Mouse (Mus musculus) kidney, embryonic 15.5 days (tissue): ENCODE measurements at regions not wholly inside any gene's neighbourhood (a gene's known extent, or its start where the extent isn't known, plus 50 kb on each side); places are given as distances from the start of the nearest gene placed in this dataset.
A peak's percentile ranks its signal among the peaks of the same experiment; 100 is the strongest.

Experiments used
- ATAC-seq: fragments of 200-750 bp; cut with Nextera tagmentation; replicated peaks from 2 replicates; pipeline ENCODE4 v1.8.0; 2017; ENCODE audit warnings: moderate TSS enrichment; ENCODE audit not compliant: low FRiP score
- H3K27ac ChIP-seq: fragments of 300-500 bp; sonication (generic); 2 replicates; pipeline ENCODE4 v1.5.1; 2015; ENCODE audit warnings: mild to moderate bottlenecking, inconsistent platforms
- H3K27me3 ChIP-seq: fragments of 300-500 bp; sonication (generic); 2 replicates; pipeline ENCODE4 v1.6.1; 2015; ENCODE audit warnings: inconsistent platforms
- H3K36me3 ChIP-seq: fragments of 300-500 bp; sonication (generic); 2 replicates; pipeline ENCODE4 v1.6.1; 2015; ENCODE audit warnings: inconsistent platforms
- H3K4me1 ChIP-seq: fragments of 300-500 bp; sonication (generic); 2 replicates; pipeline ENCODE4 v1.6.1; 2015; ENCODE audit warnings: inconsistent platforms
- H3K4me2 ChIP-seq: fragments of 300-500 bp; sonication (generic); 2 replicates; pipeline ENCODE4 v1.6.1; 2015; ENCODE audit warnings: moderate library complexity, mild to moderate bottlenecking, inconsistent platforms
- H3K4me3 ChIP-seq: fragments of 300-500 bp; sonication (generic); replicated peaks from 2 replicates; pipeline ENCODE4 v1.5.1; 2015; ENCODE audit warnings: mild to moderate bottlenecking, inconsistent platforms
- H3K9ac ChIP-seq: fragments of 300-500 bp; sonication (generic); 2 replicates; pipeline ENCODE4 v1.6.1; 2015; ENCODE audit warnings: mild to moderate bottlenecking, inconsistent platforms
- H3K9me3 ChIP-seq: fragments of 300-500 bp; sonication (generic); replicated peaks from 2 replicates; pipeline ENCODE4 v1.6.1; 2016; ENCODE audit warnings: inconsistent platforms
- WGBS: fragments of 180-500 bp; shearing (Covaris S2); methylation state at CpG from one replicate; pipeline ENCODE4 v1.1.7; 2015; ENCODE audit warnings: mixed read lengths; 5-methylcytosine and 5-hydroxymethylcytosine counted together

GRCm38 (mm10) chr16:50065336-50066082 lies 265.2 kb downstream of the Cd47 start:
- 87% methylated on average over 5 of the region's 5 CpGs for WGBS
- no peak overlapping the region for H3K9ac ChIP-seq
- ATAC-seq = no peak
- H3K27ac ChIP-seq = no peak overlapping the region
- H3K4me1 ChIP-seq = 0 out of 2 replicates have a peak, but pooled peaks cover 6% of the 10 kb centered on the region
- no peak overlapping the region for H3K4me3 ChIP-seq
- H3K4me2 ChIP-seq = no peak overlapping the region
- no peaks in the 10 kb centered on the region for H3K36me3 ChIP-seq
- H3K27me3 ChIP-seq = no peaks in the 10 kb centered on the region
- H3K9me3 ChIP-seq = no peaks in the 10 kb centered on the region

GRCm38 (mm10) chr16:50069033-50069432 lies 268.7 kb downstream of the Cd47 start:
- H3K4me2 ChIP-seq = no peak overlapping the region
- H3K4me3 ChIP-seq = no peak overlapping the region
- H3K4me1 ChIP-seq = peaks cover 11% of the 10 kb centered on the region; the same call in 1 of the 2 replicates
- H3K27me3 ChIP-seq = no peaks in the 10 kb centered on the region
- 71% methylated on average over 4 of the region's 4 CpGs for WGBS
- H3K9ac ChIP-seq = no peak overlapping the region
- ATAC-seq = peak; percentile 79
- no peak overlapping the region for H3K27ac ChIP-seq
- no peaks in the 10 kb centered on the region for H3K36me3 ChIP-seq
- H3K9me3 ChIP-seq = no peaks in the 10 kb centered on the region

- Histone ChIP-seq H3K4me2 (no peak overlapping the region), H3K27me3 (no peaks in the 10 kb centered on the region), H3K36me3 (no peaks in the 10 kb centered on the region), H3K27ac (no peak overlapping the region), H3K4me1 (peaks cover 11% of the 10 kb centered on the region; the same call in 1 of the 2 replicates), H3K9ac (no peak overlapping the region), H3K4me3 (no peak overlapping the region), H3K9me3 (no peaks in the 10 kb centered on the region)
- WGBS = 60% methylated on average over 4 of the region's 4 CpGs
- no peak for ATAC-seq
These were observed 270.4 kb downstream of the Cd47 start for GRCm38 (mm10) chr16:50070728-50071127.

DNA sequence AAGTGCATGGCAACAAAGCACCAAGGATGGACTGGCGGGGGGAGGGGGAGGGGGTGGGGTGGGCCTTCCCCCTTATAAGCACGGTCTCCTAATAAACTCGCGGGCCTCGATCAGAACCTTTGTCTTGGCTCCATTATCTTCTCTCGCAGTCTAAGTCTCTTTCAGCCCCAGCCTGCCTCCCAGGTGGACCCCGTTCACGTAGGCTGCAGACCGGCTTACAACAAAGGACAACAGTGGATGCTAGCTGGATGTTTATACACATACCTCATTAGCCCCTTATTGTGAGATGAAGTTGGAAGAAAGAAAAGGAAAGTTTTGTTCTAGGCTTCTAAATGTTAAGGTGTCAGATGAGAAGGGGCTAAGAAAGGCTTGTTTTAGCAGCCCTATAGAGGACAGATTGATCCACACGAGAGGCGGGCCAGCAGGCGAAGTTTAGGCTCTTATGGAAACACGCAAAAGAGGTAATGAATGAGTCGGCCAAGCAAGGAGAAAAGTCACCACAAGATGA lies 272.6 kb downstream of the Cd47 start:
- no peaks in the 10 kb centered on the region for H3K36me3 ChIP-seq
- no peak overlapping the region for H3K9ac ChIP-seq
- 51% methylated on average over 14 of the region's 14 CpGs for WGBS
- H3K9me3 ChIP-seq = no peaks in the 10 kb centered on the region
- peaks cover 11% of the 10 kb centered on the region; the same call in 1 of the 2 replicates for H3K4me1 ChIP-seq
- H3K27ac ChIP-seq = no peak overlapping the region
- H3K4me2 ChIP-seq = peak overlapping the region; percentile 40
- no peak overlapping the region for H3K4me3 ChIP-seq
- H3K27me3 ChIP-seq = no peaks in the 10 kb centered on the region
- ATAC-seq = no peak

GRCm38 (mm10) chr16:50073979-50074378 lies 273.6 kb downstream of the Cd47 start:
- 73% methylated on average over 4 of the region's 4 CpGs for WGBS
- no peak overlapping the region for H3K9ac ChIP-seq
- no peak overlapping the region for H3K4me2 ChIP-seq
- no peak for ATAC-seq
- no peaks in the 10 kb centered on the region for H3K9me3 ChIP-seq
- H3K36me3 ChIP-seq = no peaks in the 10 kb centered on the region
- no peak overlapping the region for H3K4me3 ChIP-seq
- H3K27me3 ChIP-seq = no peaks in the 10 kb centered on the region
- no peak overlapping the region for H3K27ac ChIP-seq
- H3K4me1 ChIP-seq = peaks cover 8% of the 10 kb centered on the region; the same call in 1 of the 2 replicates

DNA sequence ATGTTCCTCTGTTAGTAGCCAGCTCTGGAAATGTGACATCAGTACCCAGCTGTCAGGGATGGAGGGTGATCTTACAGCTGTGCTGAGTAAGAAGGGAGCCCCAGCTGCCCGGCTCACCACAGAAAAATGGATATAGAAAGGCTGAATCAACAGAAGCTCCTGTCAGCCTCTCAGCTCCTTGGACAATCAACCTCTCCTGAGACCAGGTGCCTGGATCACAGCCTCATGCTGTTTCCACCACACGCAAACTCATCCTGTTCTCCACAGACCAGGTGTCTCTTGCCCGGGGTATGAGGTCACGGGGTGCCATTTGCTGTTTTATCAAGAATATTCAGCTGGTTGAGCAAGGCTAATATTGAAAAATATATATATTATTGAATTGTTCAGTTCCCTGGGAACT lies 275.3 kb downstream of the Cd47 start:
- H3K27me3 ChIP-seq = no peaks in the 10 kb centered on the region
- H3K36me3 ChIP-seq = no peaks in the 10 kb centered on the region
- H3K4me3 ChIP-seq = no peak overlapping the region
- ATAC-seq = no peak
- no peak overlapping the region for H3K27ac ChIP-seq
- H3K9ac ChIP-seq = no peak overlapping the region
- H3K9me3 ChIP-seq = no peaks in the 10 kb centered on the region
- 85% methylated on average over 4 of the region's 4 CpGs for WGBS
- H3K4me2 ChIP-seq = no peak overlapping the region
- H3K4me1 ChIP-seq = peaks cover 6% of the 10 kb centered on the region; the same call in 1 of the 2 replicates

DNA sequence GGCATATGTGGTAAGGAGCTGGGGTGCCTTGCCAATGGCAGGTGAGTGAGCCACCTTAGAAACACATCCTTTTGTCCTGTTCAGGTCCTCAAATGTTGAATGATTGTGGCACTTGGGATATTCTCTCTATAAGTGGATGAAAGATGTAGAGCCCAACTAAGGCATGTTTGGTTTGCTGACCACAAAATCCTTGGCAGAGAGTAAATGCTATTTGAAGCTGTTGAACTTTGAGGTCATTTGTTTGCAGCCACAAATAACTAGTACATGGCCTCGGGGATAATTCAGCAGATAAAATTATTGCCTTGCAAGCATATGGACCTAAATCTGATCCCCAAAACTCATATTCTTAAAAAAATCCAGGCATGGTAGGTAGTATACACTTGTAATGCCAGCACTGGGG lies 281.2 kb downstream of the Cd47 start:
- WGBS = 74% methylated on average over 1 of the region's 1 CpGs

GRCm38 (mm10) chr16:50092318-50092717 lies 292.0 kb downstream of the Cd47 start:
- Histone ChIP-seq H3K27me3 (no peaks in the 10 kb centered on the region), H3K36me3 (no peaks in the 10 kb centered on the region), H3K4me3 (no peak overlapping the region), H3K27ac (no peak overlapping the region), H3K9me3 (no peaks in the 10 kb centered on the region), H3K4me1 (peaks cover 7% of the 10 kb centered on the region; the same call in 1 of the 2 replicates), H3K4me2 (no peak overlapping the region), H3K9ac (no peak overlapping the region)
- WGBS = 78% methylated on average over 1 of the region's 1 CpGs
- ATAC-seq = no peak

More for the DNA sequence above, 281.2 kb downstream of the Cd47 start:
- Histone ChIP-seq H3K36me3 (no peaks in the 10 kb centered on the region), H3K27me3 (no peaks in the 10 kb centered on the region), H3K9me3 (no peaks in the 10 kb centered on the region), H3K9ac (no peak overlapping the region), H3K4me2 (no peak overlapping the region), H3K27ac (no peak overlapping the region), H3K4me3 (no peak overlapping the region), H3K4me1 (no peaks in the 10 kb centered on the region)
- no peak for ATAC-seq

- no peak overlapping the region for H3K4me3 ChIP-seq
- 63% methylated on average over 3 of the region's 3 CpGs for WGBS
These were observed 292.4 kb downstream of the Cd47 start for GRCm38 (mm10) chr16:50092780-50093179.

DNA sequence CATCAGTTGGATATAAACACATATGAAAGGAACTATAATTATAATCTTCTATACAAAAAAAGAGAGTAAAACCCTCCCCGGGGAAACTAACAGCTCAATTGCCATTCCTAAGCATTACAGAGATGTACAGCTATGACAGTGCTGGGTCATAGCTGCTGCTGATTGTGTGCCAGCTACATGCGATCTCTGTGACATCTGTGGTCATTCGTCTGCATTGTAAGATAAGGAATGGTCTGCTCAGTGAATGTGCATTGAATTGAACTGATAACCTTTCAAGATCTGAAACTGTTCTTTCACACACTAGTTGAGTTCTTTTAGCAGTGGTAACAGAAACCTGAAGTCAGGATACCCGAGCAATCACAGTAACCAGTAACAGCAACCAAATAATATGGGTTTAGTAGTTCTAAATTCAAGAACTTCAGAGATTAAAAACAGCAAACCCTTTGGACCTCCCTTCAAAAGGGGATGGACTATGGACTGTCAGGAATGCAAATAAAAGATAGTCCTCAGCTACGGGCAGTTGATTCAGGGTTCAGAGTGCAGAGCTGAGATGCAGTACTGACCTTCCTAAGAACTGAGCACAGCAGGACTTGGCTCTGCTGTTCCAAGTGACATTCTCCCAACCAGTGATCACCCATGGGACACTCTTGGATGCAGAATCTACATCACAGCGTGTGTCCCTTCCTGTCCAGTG lies 295.7 kb downstream of the Cd47 start:
- Histone ChIP-seq H3K4me1 (peaks cover 7% of the 10 kb centered on the region; the same call in 1 of the 2 replicates), H3K27me3 (no peaks in the 10 kb centered on the region), H3K4me3 (no peak overlapping the region), H3K27ac (no peak overlapping the region), H3K4me2 (no peak overlapping the region), H3K9ac (no peak overlapping the region), H3K36me3 (no peaks in the 10 kb centered on the region), H3K9me3 (no peaks in the 10 kb centered on the region)
- ATAC-seq = peak; percentile 60; the same call in 1 of the 2 replicates
- 64% methylated on average over 6 of the region's 6 CpGs for WGBS

More at GRCm38 (mm10) chr16:50092780-50093179, 292.4 kb downstream of the Cd47 start:
- no peaks in the 10 kb centered on the region for H3K27me3 ChIP-seq
- no peak overlapping the region for H3K27ac ChIP-seq
- peaks cover 7% of the 10 kb centered on the region; the same call in 1 of the 2 replicates for H3K4me1 ChIP-seq
- no peaks in the 10 kb centered on the region for H3K9me3 ChIP-seq
- no peak; the same call in 1 of the 2 replicates for ATAC-seq
- H3K4me2 ChIP-seq = no peak overlapping the region
- no peaks in the 10 kb centered on the region for H3K36me3 ChIP-seq
- no peak overlapping the region for H3K9ac ChIP-seq

DNA sequence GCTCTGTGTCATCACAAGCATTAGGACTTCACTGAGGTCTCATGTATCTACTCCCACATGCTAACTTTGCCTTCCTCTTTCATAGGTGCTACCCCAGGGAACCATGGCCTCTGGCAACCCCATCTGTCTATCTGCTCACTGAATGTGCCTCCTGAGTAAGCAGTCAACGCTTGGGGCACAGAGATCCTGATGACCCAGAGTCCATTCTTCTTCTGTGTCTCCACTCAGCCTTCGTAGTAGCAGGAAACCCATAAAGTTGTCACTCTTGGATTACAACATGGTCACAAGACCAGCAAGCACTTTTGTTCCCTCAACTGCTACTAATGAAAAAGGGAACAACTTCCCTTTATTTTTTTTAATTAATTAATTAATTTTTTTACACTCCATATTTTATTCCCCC lies 296.2 kb downstream of the Cd47 start:
- 18% methylated on average over 2 of the region's 2 CpGs for WGBS
- Histone ChIP-seq H3K27ac (no peak overlapping the region), H3K27me3 (no peaks in the 10 kb centered on the region), H3K4me2 (no peak overlapping the region), H3K9me3 (no peaks in the 10 kb centered on the region), H3K4me3 (no peak overlapping the region), H3K9ac (no peak overlapping the region), H3K4me1 (peaks cover 7% of the 10 kb centered on the region; the same call in 1 of the 2 replicates), H3K36me3 (no peaks in the 10 kb centered on the region)
- ATAC-seq = peak; percentile 46; the same call in 1 of the 2 replicates

DNA sequence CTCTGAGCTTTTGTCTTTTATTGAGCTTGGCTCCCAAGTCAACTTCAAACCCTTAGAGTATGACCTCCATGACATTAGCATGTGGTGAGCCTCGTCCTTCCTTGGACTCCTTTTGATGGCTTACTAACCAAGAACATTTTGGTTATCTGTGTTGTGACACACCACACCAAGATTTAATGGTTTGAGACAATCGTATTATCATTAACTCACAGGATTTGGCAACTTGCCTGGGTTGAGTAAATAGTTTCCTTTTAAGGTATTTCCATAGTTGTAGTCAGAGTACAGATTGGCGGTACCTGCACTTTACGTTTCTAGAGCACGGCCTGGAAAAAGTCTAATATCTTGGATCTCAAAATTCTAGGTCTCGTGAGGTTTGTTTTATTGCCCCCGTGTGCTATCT lies 303.0 kb downstream of the Cd47 start:
- Histone ChIP-seq H3K4me2 (no peak overlapping the region), H3K4me1 (no peaks in the 10 kb centered on the region), H3K36me3 (no peaks in the 10 kb centered on the region), H3K4me3 (no peak overlapping the region), H3K27ac (no peak overlapping the region), H3K27me3 (no peaks in the 10 kb centered on the region), H3K9ac (no peak overlapping the region), H3K9me3 (no peaks in the 10 kb centered on the region)
- 70% methylated on average over 7 of the region's 7 CpGs for WGBS
- peak; percentile 36; the same call in 1 of the 2 replicates for ATAC-seq
